Mouse (Mus musculus): ENCODE data around the gene Sbk3. TPM values are rescaled to one million over a fixed set of nuclear protein-coding genes. Genes with fewer than 3 reads are reported as not detected.
A peak's percentile ranks its signal among the peaks of the same experiment; 100 is the strongest.
"Not testable (repeated sequence)": the region's sequence is repeated elsewhere in the genome, so short reads cannot be mapped to it uniquely, and the experiment has no call there.

Gene Sbk3
- not detected in 2 replicates for total RNA-seq (2017)

- ATAC-seq (replicated peaks in 1 of 2; ENCODE audit: insufficient read depth in 1 of 2, low FRiP score in 2 of 2, low TSS enrichment in 1 of 2, low read depth in 1 of 2, poor library complexity in 2 of 2, severe bottlenecking in 2 of 2) = no peak
Observed at GRCm38 (mm10) chr7:4971068-4971467, at the start of gene Sbk3. Gene Sbk3, minus strand, starts transcription at chr7:4971168.

GRCm38 (mm10) chr7:5020685-5021084 lies 49.7 kb upstream of the Sbk3 start:
- no peak for ATAC-seq (replicated peaks in 1 of 2; ENCODE audit: insufficient read depth in 1 of 2, low FRiP score in 2 of 2, low TSS enrichment in 1 of 2, low read depth in 1 of 2, poor library complexity in 2 of 2, severe bottlenecking in 2 of 2)

DNA sequence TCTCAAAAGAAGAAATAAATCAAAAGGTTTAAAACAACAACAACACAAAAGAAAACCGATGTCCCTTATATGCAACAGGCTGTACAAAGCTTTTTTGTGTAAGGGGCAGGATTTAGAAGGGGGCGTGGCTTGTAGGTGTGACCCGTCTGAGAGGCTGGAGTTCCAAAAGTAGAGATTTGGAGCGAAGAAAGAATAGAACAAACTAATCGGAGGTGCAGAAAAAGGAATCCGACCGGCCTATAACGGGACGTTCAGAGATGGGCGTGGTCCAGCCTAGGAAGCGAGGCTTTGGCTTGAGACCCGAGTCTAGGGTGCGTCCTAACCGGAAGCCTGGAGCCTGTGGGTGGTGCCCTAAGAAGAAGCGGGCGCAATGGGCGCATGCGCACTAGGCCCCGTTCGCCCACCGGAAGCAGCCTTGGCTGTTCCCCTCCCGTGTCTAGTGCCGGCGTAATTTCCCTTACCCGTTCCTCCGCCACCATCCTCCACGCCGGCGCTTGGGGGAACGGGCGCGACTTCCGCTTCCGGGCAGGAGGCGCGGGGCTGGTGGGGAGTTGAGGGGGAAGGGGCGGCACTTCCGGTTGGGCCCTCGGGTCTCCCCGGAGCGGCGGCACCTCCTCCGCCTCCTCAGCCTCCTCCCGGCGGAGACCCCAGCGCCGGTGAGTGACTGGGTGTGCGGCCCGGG lies 49.2 kb upstream of the Sbk3 start, which contains the start of the genes Zfp865 and Ccdc106:
Gene Zfp865, plus strand, starts transcription at position 377 of the 682 bp plus-strand sequence.
Gene Ccdc106, plus strand, starts transcription at position 554 of the 682 bp plus-strand sequence.
- peak; percentile 87 to 88 for ATAC-seq (replicated peaks in 1 of 2; ENCODE audit: insufficient read depth in 1 of 2, low FRiP score in 2 of 2, low TSS enrichment in 1 of 2, low read depth in 1 of 2, poor library complexity in 2 of 2, severe bottlenecking in 2 of 2)

- ATAC-seq (replicated peaks in 1 of 2; ENCODE audit: insufficient read depth in 1 of 2, low FRiP score in 2 of 2, low TSS enrichment in 1 of 2, low read depth in 1 of 2, poor library complexity in 2 of 2, severe bottlenecking in 2 of 2) = not testable (repeated sequence)
Observed at GRCm38 (mm10) chr7:5019576-5019975, 48.6 kb upstream of the Sbk3 start.

- ATAC-seq (replicated peaks in 1 of 2; ENCODE audit: insufficient read depth in 1 of 2, low FRiP score in 2 of 2, low TSS enrichment in 1 of 2, low read depth in 1 of 2, poor library complexity in 2 of 2, severe bottlenecking in 2 of 2) = no peak
Observed at GRCm38 (mm10) chr7:5017931-5018330, 47.0 kb upstream of the Sbk3 start.

DNA sequence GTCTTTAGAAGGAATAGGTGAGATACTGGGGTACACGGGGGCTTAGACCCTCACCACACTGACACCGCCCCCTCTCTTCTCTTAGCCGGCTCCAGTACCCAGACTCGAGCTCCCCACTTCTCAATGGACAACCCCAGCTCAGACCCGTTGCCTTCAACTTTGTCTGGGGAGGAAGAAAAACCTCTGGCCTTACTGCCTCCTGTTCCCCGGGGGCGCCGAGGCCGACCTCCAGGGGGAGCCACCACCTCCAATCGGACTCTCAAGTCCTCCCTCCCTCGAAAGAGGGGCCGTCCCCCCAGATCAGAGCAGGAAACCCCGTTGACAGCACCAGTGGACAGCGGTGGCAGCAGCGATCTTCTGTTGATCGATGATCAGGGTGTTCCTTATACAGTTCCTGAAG lies 46.4 kb upstream of the Sbk3 start:
- ATAC-seq (replicated peaks in 1 of 2; ENCODE audit: insufficient read depth in 1 of 2, low FRiP score in 2 of 2, low TSS enrichment in 1 of 2, low read depth in 1 of 2, poor library complexity in 2 of 2, severe bottlenecking in 2 of 2) = no peak

DNA sequence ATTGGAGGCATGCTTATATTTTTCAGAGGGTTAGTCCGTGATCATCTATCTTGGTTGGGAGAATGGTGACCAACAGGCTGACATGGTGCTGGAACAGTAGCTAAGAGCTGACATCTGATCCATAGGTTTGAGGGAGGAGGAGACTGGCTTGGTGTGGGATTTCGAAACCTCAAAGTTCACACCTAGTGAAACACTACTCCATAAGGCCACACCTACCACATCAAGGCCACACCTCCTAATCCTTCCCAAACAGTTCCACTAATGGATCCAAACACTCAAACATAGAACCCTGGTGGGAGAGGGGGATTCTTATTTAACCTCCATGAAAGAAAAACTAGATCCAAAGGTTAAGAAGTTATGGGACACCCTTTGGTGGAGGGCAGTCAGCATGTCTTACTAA lies 46.0 kb upstream of the Sbk3 start:
- ATAC-seq (replicated peaks in 1 of 2; ENCODE audit: insufficient read depth in 1 of 2, low FRiP score in 2 of 2, low TSS enrichment in 1 of 2, low read depth in 1 of 2, poor library complexity in 2 of 2, severe bottlenecking in 2 of 2) = no peak

DNA sequence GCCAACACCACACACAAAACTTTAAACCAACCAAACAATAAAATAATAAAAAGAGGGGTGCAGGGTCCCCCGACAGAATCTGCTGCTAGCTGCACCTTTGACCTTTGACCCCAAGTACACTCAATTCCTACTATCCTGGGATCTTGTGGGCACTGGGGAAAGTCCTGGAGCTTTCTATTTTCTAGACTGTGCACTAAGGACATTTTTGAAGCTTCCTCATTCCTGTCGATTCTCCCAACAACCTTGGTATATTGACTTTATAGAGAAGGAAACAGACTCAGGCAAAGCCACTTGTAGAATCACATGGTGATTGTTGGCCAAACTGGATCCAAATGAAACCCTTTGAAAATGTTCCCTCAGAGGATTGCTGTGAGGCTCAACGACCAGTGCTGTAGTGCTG lies 45.1 kb upstream of the Sbk3 start:
- no peak for ATAC-seq (replicated peaks in 1 of 2; ENCODE audit: insufficient read depth in 1 of 2, low FRiP score in 2 of 2, low TSS enrichment in 1 of 2, low read depth in 1 of 2, poor library complexity in 2 of 2, severe bottlenecking in 2 of 2)

- peak; percentile 66 to 69 for ATAC-seq (replicated peaks in 1 of 2; ENCODE audit: insufficient read depth in 1 of 2, low FRiP score in 2 of 2, low TSS enrichment in 1 of 2, low read depth in 1 of 2, poor library complexity in 2 of 2, severe bottlenecking in 2 of 2)
Observed at GRCm38 (mm10) chr7:5015118-5016001, 44.4 kb upstream of the Sbk3 start, which contains the start of gene Gm44973. Gene Gm44973, plus strand, starts transcription at chr7:5015496.

DNA sequence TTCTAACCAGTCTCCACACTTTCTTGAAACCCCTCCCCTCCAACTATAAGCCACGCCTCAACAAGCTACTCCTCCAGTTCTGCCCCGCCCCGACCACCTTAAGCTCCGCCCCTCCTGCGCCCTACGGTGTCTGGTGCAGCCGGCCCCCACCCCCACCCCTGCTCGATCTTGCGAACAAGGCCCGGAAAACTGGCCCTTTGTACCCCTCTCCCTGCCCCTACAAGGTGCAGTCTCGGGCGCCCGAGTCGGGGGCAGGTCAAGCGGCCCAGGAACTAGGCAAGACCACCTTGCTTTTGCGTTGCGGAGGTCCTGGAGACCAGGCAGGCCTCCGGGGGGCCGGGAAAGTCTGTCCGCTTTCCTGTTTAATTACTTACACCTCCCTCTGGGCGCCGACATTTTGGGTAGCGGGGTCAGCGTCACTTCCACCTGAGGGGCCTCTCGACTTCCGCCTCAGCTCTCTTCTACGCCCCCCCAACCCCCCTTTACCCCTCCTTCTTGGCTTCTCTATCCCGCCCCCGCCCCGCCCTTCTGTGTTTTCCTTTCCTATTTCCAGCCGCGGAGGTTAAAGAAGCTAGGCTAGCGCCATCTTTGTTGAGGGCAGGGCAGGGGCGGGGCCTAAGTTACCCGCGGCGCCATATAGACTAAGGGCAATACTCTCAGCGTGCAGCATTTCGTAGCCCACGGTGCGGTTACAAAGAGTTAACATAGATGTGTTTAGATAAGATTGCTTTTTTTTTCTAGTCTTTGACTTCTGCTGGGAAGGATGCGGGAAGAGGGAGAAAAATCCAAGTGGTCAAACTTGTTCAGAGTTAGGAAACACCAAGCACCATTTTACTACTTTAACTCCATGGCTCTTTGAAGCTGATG lies 43.5 kb upstream of the Sbk3 start, which contains the start of the genes Zfp524 and Fiz1:
Gene Zfp524, plus strand, starts transcription at position 165 of the 867 bp plus-strand sequence.
Gene Fiz1, minus strand, starts transcription at position 447 of the 867 bp plus-strand sequence.
- ATAC-seq (replicated peaks in 1 of 2; ENCODE audit: insufficient read depth in 1 of 2, low FRiP score in 2 of 2, low TSS enrichment in 1 of 2, low read depth in 1 of 2, poor library complexity in 2 of 2, severe bottlenecking in 2 of 2) = peak; percentile 61 to 66

- ATAC-seq (replicated peaks in 1 of 2; ENCODE audit: insufficient read depth in 1 of 2, low FRiP score in 2 of 2, low TSS enrichment in 1 of 2, low read depth in 1 of 2, poor library complexity in 2 of 2, severe bottlenecking in 2 of 2) = no peak
Observed at GRCm38 (mm10) chr7:5012681-5013513, 41.9 kb upstream of the Sbk3 start.

DNA sequence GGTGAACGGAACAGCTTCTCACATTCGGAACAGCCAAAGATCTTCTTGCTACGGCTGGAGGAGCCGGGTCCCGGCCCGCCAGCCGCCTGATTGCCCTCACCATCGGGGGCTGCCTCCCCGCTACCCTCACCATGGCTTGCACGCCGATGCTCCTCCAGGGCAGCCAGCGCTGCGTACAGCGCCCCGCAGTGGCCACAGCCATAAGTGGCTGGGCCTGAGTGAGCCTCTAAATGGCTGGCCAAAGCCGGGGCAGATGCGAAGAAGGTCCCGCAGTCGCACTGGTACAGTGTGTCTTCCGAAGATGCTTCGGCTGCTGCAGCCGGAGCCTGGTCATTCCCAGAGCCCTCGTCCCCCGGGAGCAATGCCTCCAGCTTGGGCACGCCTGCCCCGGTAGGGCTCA lies 37.3 kb upstream of the Sbk3 start:
- no peak for ATAC-seq (replicated peaks in 1 of 2; ENCODE audit: insufficient read depth in 1 of 2, low FRiP score in 2 of 2, low TSS enrichment in 1 of 2, low read depth in 1 of 2, poor library complexity in 2 of 2, severe bottlenecking in 2 of 2)

DNA sequence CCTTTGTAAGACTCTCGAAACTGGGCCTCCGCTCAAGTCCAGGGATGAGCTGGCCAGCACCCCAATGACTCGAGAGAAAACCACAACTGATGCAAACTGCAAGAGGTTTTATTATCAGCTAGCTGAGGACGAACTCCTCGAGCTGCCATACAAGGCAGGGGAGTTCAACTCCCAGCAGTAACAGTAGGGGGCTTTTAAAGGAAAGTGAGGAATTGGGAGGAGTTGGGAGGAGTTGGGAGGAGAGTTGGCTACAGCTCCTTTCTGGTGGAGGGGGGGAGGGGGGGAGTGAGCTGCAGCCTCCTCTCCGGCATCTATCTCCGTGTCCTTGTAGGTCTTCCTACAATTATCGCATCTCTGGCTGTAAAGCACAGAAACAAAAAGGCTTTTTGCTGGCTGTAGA lies 31.9 kb upstream of the Sbk3 start:
- not testable (repeated sequence) for ATAC-seq (replicated peaks in 1 of 2; ENCODE audit: insufficient read depth in 1 of 2, low FRiP score in 2 of 2, low TSS enrichment in 1 of 2, low read depth in 1 of 2, poor library complexity in 2 of 2, severe bottlenecking in 2 of 2)

GRCm38 (mm10) chr7:4999876-5000275 lies 28.9 kb upstream of the Sbk3 start:
- ATAC-seq (replicated peaks in 1 of 2; ENCODE audit: insufficient read depth in 1 of 2, low FRiP score in 2 of 2, low TSS enrichment in 1 of 2, low read depth in 1 of 2, poor library complexity in 2 of 2, severe bottlenecking in 2 of 2) = 0 out of 4 replicates have a peak, but pooled peaks of 1 of the 2 experiments have one; percentile 48

DNA sequence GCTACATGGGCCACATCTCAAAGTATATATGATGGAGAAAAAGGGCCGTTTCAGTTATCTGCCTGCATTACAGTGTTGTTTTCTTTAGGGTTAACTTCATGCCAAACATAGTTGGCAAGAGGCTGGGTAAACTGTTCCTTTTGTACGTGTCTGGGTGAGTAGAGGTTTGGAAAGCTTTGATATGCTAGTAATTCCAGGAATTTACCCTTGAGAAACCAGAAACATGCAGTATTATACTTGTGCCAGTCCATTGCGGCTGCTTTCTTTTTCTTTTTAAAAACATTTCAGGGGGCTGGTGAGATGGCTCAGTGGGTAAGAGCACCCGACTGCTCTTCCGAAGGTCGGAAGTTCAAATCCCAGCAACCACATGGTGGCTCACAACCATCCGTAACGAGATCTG lies 26.0 kb upstream of the Sbk3 start:
- no peak for ATAC-seq (replicated peaks in 1 of 2; ENCODE audit: insufficient read depth in 1 of 2, low FRiP score in 2 of 2, low TSS enrichment in 1 of 2, low read depth in 1 of 2, poor library complexity in 2 of 2, severe bottlenecking in 2 of 2)

Measured in hematopoietic stem cell, adult 5-6 weeks (primary cell).